Mouse (Mus musculus): ENCODE measurements around the gene Rbpms2.

DNA sequence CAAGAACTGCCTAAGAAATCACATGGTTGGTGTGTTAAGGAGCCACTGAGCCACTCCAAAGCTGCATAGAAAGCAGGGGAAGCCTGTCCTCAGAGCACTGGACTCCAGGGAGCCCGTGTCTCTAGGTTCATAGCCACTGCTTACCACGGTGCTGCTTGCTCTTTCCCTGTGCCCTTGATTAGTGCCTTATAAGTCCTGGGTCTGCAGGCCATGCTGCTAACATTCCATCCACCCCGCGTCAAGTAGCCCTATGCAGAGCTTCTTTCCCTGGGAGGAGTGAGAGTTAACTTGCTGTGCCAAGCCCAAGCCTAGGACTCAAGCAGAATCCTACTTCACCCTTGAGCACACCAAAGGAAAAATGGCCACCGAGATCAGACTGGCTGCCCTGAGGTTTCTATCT, 9.6 kb downstream of the Rbpms2 start:
- TF ChIP-seq CTCF (IDR thresholded peaks at IDR 0.05) = no peak
- no peak for TF ChIP-seq EP300 (IDR thresholded peaks at IDR 0.05)

Data from lung, postnatal 0 days (tissue).